Mouse (Mus musculus) lung, adult 2 months (tissue): ENCODE measurements around the gene Cfdp1.

ENCODE experiments used
- CTCF ChIP-seq: fragments of 200-500 bp; IDR thresholded peaks from 2 replicates; pipeline ENCODE4 v1.5.1; 2011; ENCODE audit warnings: mild to moderate bottlenecking, low read length, control low read depth; ENCODE audit not compliant: insufficient read depth
- POLR2A ChIP-seq: fragments of 200-500 bp; IDR thresholded peaks from 2 replicates; pipeline ENCODE4 v1.6.1; 2011; ENCODE audit warnings: low read depth, mild to moderate bottlenecking, control low read depth, low read length, borderline replicate concordance; ENCODE audit errors: extremely low read depth

- no peak for TF ChIP-seq POLR2A
- no peak for TF ChIP-seq CTCF
Observed at GRCm38 (mm10) chr8:111754088-111754487, 100.0 kb downstream of the Cfdp1 start.
